Mouse (Mus musculus) hindbrain, embryonic 16.5 days (tissue): Measurements from ENCODE around the gene Zmynd15. TPM values are rescaled to one million over a fixed set of nuclear protein-coding genes. Genes with fewer than 3 reads are reported as not detected.
"Not testable (repeated sequence)": the region's sequence is repeated elsewhere in the genome, so short reads cannot be mapped to it uniquely, and the experiment has no call there.

Experiments
- ATAC-seq: fragments of 200-750 bp; cut with Nextera tagmentation; 2 replicates; pipeline ENCODE4 v1.8.0; 2017; ENCODE audit warnings: moderate TSS enrichment, moderate library complexity
- H3K27ac ChIP-seq: fragments of 300-500 bp; sonication (generic); 2 replicates; pipeline ENCODE4 v1.5.1; 2014; ENCODE audit warnings: low read depth, mild to moderate bottlenecking, control low read depth, low read length, moderate library complexity
- H3K27me3 ChIP-seq: fragments of 300-500 bp; sonication (generic); replicated peaks from 2 replicates; pipeline ENCODE4 v1.6.1; 2014; ENCODE audit warnings: low read length; ENCODE audit not compliant: control insufficient read depth, insufficient read depth
- H3K36me3 ChIP-seq: fragments of 300-500 bp; sonication (generic); 2 replicates; pipeline ENCODE4 v1.6.1; 2014; ENCODE audit warnings: mild to moderate bottlenecking, low read length, moderate library complexity, mixed read lengths; ENCODE audit not compliant: control insufficient read depth, insufficient read depth
- H3K4me1 ChIP-seq: fragments of 300-500 bp; sonication (generic); 2 replicates; pipeline ENCODE4 v1.6.1; 2014; ENCODE audit warnings: low read depth, low read length; ENCODE audit not compliant: control insufficient read depth, insufficient read depth
- H3K4me2 ChIP-seq: fragments of 300-500 bp; sonication (generic); 2 replicates; pipeline ENCODE4 v1.6.1; 2014; ENCODE audit warnings: mild to moderate bottlenecking, low read length, control low read depth, moderate library complexity
- H3K4me3 ChIP-seq: fragments of 300-500 bp; sonication (generic); 2 replicates; pipeline ENCODE4 v1.5.1; 2014; ENCODE audit warnings: mild to moderate bottlenecking, low read length, control low read depth, moderate library complexity
- H3K9ac ChIP-seq: fragments of 300-500 bp; sonication (generic); 2 replicates; pipeline ENCODE4 v1.6.1; 2014; ENCODE audit warnings: low read depth, mild to moderate bottlenecking, control low read depth, low read length, moderate library complexity
- H3K9me3 ChIP-seq: fragments of 300-500 bp; sonication (generic); 2 replicates; pipeline ENCODE4 v1.6.1; 2014; ENCODE audit warnings: mild to moderate bottlenecking, low read length, moderate library complexity; ENCODE audit not compliant: control insufficient read depth
- WGBS: fragments of 180-500 bp; shearing (Covaris S2); extraction: QIAGEN DNeasy Blood & Tissue Kit; methylation state at CpG from one replicate; pipeline ENCODE4 v1.1.7; 2014; 5-methylcytosine and 5-hydroxymethylcytosine counted together
- polyA plus RNA-seq: library from polyadenylated mRNA; unstranded; fragments of >200 nt; fragmentation: Nextera tagmentation; extraction: Ambion mirVana; gene quantifications from 2 replicates; pipeline ENCODE4 v1.2.1, GENCODE M21; 2015

Zmynd15 gene
- polyA plus RNA-seq: 0.86 and 1.3 TPM in 2 replicates

DNA sequence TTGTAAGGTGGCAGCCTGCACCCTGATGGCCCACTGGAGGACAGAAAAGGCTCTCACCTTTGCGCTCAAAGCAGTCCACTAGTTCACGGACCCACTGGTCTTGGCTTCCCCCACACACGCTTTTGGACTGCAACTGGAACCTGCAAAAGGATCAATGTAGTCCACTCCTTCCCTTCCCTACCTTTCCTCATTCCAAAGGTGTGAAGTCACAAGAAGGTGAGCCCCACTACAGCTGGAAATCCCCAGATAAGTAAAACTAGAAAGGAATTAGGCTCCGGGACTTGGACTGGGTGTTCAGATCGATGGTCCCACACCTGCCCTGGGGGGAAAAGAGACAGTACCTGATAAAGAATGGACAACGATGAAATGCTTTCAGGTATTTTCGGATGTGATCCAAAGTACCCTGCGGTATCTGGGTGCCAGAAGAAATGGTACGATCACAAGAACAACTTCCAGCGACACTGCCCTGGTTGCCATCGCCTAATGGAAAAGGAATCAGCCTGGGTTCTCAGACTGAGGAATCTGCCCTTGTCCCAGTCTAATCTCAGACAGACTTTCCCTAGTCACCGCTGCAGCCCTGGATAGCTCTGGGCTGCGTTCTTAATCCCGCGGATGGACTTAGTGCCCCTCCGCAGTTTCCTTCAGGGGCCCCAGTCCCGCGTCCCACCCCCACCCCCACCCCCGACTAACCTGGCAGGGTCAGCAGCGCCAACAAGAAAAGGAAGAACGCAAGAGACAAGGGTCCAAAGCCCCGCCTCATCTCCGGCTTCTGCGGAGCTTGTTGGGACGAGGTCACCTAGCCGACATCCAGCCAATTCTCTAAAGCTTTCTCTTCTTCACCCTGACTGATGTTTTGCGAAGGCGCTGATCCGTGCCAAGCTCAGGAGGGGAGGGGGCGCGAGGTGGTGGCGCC lies at the start of gene Zmynd15:
TSS of gene Zmynd15 (plus strand) at position 746 of the 913 bp plus-strand sequence.
- H3K4me2 ChIP-seq: peak within 1 kb of the TSS; percentile 82
- no peak for ATAC-seq
- peak within 1 kb of the TSS; percentile 46 for H3K4me3 ChIP-seq
- H3K27me3 ChIP-seq: peaks cover 13% of the 10 kb centered on the region
- no peak within 1 kb of the TSS for H3K27ac ChIP-seq
- H3K36me3 ChIP-seq: no peaks in the 10 kb centered on the region
- no peaks in the 10 kb centered on the region for H3K9me3 ChIP-seq
- H3K9ac ChIP-seq: peak within 1 kb of the TSS; percentile 67
- 19% methylated on average over 32 of the region's 32 CpGs for WGBS
- peaks cover 6% of the 10 kb centered on the region for H3K4me1 ChIP-seq

DNA sequence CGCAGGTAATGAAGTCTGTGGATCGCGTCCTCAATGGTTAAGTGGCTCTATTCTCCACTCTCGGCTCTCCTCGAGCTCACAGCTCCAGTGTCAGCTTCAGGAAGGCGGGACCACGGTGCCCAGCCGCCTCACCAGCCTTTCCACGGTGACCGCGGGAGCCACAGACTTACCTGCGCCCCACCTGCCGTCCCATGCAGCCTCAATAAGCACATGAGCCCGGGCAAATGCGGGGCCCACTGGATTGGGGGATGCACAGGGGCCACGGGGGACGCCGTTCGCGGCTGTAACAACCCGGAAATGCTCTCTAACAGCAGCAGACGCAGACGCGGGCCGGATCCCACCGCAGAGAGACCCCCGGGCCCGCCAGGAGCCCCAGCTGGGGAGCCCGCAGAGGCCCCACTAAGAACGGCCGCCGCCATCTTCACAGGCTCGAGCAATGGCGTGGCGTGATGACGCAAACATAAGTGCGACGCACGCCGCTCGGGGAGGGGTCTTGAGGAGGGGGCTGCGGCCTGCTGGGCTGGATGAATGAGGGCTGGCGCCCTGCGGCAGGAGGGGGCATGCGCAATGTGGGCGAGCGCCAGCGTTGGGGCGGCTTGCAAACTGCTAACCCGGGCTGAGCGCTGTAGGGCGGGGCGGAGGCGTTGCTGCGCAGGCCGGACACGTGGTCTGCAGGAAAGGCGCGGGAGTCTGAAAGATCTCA lies 49.5 kb upstream of the Zmynd15 start, which contains the start of gene Pelp1:
TSS of gene Pelp1 (minus strand) at position 438 of the 703 bp plus-strand sequence.
- Histone ChIP-seq H3K4me2 (peak within 1 kb of the TSS; percentile 76), H3K9ac (peak within 1 kb of the TSS; percentile 96), H3K4me3 (peak within 1 kb of the TSS; percentile 84), H3K4me1 (peaks cover 18% of the 10 kb centered on the region), H3K27ac (peak within 1 kb of the TSS; percentile 75), H3K36me3 (no peaks in the 10 kb centered on the region), H3K9me3 (no peaks in the 10 kb centered on the region), H3K27me3 (no peaks in the 10 kb centered on the region)
- peak; percentile 98 for ATAC-seq
- WGBS: under 1% methylated on average over 57 of the region's 59 CpGs

DNA sequence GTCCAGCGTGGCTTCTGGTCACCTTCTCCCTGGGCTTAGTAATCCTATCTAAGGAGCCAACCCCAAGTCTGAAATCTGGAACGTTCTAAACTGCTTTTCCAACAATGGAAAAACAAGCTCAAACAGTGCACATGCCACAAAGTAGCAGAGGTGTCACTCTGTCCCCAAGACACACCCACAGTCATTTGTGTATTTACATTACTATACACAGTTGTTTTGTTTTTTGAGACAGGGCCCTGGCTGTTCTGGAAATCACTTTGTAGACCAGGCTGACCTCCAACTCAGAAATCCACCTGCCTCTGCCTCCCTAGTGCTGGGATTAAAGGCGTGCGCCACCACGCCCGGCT lies 49.0 kb upstream of the Zmynd15 start:
- H3K4me1 ChIP-seq: peaks cover 18% of the 10 kb centered on the region
- H3K4me2 ChIP-seq: peak overlapping the region; percentile 76
- no peak for ATAC-seq
- H3K9me3 ChIP-seq: no peaks in the 10 kb centered on the region
- no peaks in the 10 kb centered on the region for H3K36me3 ChIP-seq
- no peaks in the 10 kb centered on the region for H3K27me3 ChIP-seq
- 62% methylated on average over 6 of the region's 6 CpGs for WGBS
- H3K27ac ChIP-seq: peak overlapping the region; percentile 75
- peak overlapping the region; percentile 96 for H3K9ac ChIP-seq
- H3K4me3 ChIP-seq: peak overlapping the region; percentile 84

DNA sequence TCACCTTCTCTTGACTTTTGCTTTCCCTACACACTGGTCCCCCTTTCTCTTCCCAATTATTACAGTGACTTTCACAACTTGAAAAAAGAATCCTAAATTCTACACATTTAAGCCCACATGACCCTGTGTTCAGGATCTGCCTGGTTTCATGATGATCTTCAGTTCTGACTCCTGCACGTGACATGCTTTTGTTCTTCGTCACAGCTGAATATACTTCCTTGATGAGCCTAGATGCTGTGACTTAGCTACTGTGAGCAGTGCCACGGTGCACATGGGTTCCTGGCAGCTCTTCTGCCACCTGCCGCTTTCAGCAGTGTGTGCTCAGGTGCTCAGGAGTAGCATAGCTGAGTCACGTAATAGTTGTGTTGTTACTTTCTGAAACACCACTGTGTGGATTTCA lies 46.6 kb upstream of the Zmynd15 start:
- Histone ChIP-seq H3K27ac (no peak overlapping the region), H3K36me3 (no peaks in the 10 kb centered on the region), H3K4me2 (no peak overlapping the region), H3K9ac (no peak overlapping the region), H3K27me3 (no peaks in the 10 kb centered on the region), H3K9me3 (no peaks in the 10 kb centered on the region), H3K4me1 (peaks cover 14% of the 10 kb centered on the region), H3K4me3 (no peak overlapping the region)
- no peak for ATAC-seq
- WGBS: 74% methylated on average over 5 of the region's 5 CpGs

DNA sequence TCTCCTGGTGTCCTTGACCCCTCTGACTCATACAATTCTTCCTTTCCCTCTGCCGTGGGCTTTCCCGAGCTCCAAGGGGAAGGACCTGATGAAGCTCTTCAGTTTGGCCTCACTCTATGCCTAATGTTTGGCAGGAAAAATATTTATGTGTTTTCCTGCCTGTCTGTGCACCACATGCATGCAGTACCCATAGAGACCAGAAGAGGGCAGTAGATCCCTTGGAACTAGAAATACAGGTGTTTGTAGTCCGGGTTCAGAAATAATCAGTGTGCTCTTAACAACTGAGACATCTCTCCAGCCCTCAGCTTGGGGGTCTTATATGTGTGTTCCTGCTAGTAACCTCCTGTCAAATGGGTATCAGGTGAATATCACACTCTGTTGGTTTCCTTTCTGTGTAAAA lies 45.3 kb upstream of the Zmynd15 start:
- Histone ChIP-seq H3K27ac (no peak overlapping the region), H3K36me3 (no peaks in the 10 kb centered on the region), H3K27me3 (no peaks in the 10 kb centered on the region), H3K4me3 (no peak overlapping the region), H3K9ac (no peak overlapping the region), H3K4me2 (no peak overlapping the region), H3K4me1 (peaks cover 3% of the 10 kb centered on the region), H3K9me3 (no peaks in the 10 kb centered on the region)
- 8% methylated on average over 3 of the region's 3 CpGs for WGBS
- no peak for ATAC-seq

DNA sequence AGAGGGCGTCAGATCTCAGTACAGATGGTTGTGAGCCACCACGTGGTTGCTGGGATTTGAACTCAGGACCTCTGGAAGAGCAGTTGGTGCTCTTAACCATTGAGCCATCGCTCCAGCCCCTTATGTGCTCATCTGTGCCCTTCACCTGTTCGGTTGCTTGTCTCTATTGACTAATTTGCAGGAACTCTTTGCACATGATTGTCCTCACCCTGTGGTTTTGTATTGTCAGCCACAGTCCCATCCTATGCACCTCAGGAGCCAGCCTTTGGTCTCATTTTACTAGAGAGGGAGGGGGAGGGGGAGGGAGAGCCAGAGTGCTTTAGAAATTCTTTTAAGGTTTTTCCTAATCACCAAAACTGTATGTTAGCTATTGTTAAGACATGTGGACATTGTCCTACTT lies 41.0 kb upstream of the Zmynd15 start:
- ATAC-seq: no peak
- H3K4me1 ChIP-seq: no peaks in the 10 kb centered on the region
- no peak overlapping the region for H3K4me3 ChIP-seq
- H3K4me2 ChIP-seq: no peak overlapping the region
- H3K9me3 ChIP-seq: no peaks in the 10 kb centered on the region
- 65% methylated on average over 4 of the region's 4 CpGs for WGBS
- H3K27me3 ChIP-seq: no peaks in the 10 kb centered on the region
- H3K36me3 ChIP-seq: no peaks in the 10 kb centered on the region
- no peak overlapping the region for H3K27ac ChIP-seq
- H3K9ac ChIP-seq: no peak overlapping the region

DNA sequence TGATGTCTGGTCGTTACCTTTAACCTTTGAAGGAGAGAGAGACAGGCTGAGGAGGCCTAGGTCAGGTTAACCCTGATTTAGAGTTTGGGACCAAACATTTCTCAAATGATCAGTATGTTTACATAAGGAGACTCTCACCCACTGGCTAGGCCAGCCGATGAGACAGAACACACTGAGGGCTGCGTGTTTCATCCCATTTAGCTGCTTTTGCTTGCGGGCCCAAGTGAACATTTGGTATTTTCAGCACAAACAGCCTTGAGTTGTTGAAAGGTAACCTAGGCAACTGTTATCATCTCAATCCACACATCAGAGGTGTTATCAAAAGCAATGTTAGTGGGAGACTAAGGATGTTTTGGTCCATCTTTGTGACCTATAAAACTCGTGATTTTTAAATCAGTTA lies 39.7 kb upstream of the Zmynd15 start:
- no peaks in the 10 kb centered on the region for H3K4me1 ChIP-seq
- no peaks in the 10 kb centered on the region for H3K27me3 ChIP-seq
- no peaks in the 10 kb centered on the region for H3K9me3 ChIP-seq
- H3K9ac ChIP-seq: no peak overlapping the region
- H3K4me2 ChIP-seq: no peak overlapping the region
- ATAC-seq: no peak
- no peaks in the 10 kb centered on the region for H3K36me3 ChIP-seq
- no peak overlapping the region for H3K27ac ChIP-seq
- H3K4me3 ChIP-seq: no peak overlapping the region
- WGBS: 74% methylated on average over 5 of the region's 5 CpGs

DNA sequence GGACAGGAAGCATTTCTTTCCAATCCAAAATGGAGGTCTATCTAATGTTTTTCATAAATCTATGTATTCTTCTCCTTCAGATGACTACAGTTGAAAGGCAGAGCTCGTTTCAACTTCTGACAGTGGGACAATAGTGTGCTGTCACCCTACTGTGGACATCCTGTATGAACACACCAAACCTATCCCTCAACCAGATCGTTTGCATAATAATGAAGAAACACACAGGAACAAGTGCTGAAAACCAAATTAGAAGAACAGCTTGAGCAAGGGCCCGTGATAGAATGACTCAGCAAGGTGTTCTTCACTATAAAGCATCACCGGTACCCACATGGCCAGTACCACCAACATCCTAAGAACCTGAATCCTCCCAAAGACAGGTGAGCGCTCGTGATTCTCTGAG lies 32.6 kb upstream of the Zmynd15 start:
- H3K9ac ChIP-seq, H3K9me3 ChIP-seq, H3K27ac ChIP-seq, H3K4me3 ChIP-seq, H3K27me3 ChIP-seq, H3K4me2 ChIP-seq, H3K4me1 ChIP-seq, ATAC-seq, H3K36me3 ChIP-seq: not testable (repeated sequence)
- 70% methylated on average over 6 of the region's 6 CpGs for WGBS

DNA sequence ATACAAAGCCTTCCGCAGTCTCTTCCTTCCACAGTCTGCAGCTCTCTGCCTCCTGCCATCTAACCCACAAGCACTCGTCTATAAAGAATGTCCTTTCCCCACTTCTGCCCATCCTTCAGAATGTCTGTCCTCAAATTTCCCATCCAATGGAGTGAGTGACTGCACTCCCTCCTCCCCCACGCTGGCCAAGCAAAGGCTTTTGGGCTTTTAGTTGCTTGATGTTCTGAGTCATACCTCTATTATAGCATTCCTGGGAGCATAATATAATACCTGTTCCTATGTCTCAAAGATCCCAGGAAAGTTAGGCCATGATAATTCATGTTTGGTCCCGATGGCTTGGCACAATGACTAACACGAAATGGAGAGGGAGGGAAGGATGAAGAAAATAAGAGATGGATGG lies 27.7 kb upstream of the Zmynd15 start:
- Histone ChIP-seq H3K9ac (peak overlapping the region; percentile 16), H3K27ac (peak overlapping the region; percentile 56), H3K4me3 (peak overlapping the region; percentile 78), H3K36me3 (peaks cover 6% of the 10 kb centered on the region), H3K27me3 (no peaks in the 10 kb centered on the region), H3K4me2 (peak overlapping the region; percentile 83), H3K9me3 (no peaks in the 10 kb centered on the region), H3K4me1 (peaks cover 17% of the 10 kb centered on the region)
- no peak for ATAC-seq
- WGBS: 22% methylated on average over 5 of the region's 5 CpGs
